Mouse (Mus musculus) lung, postnatal 36 days (tissue): ENCODE results near the gene Ube2g1.
"Not testable (repeated sequence)": the region's sequence is repeated elsewhere in the genome, so short reads cannot be mapped to it uniquely, and the experiment has no call there.

ENCODE experiments used
- DNase-seq: peaks from one replicate; pipeline ENCODE4 v3.0.0; 2022; ENCODE audit warnings: mixed read lengths

The Ube2g1 gene

GRCm38 (mm10) chr11:72695025-72695424 lies 87.9 kb downstream of the Ube2g1 start:
- DNase-seq: no peak

- DNase-seq: no peak
These were observed 89.4 kb downstream of the Ube2g1 start for GRCm38 (mm10) chr11:72696368-72696971.

- DNase-seq: no peak
These were observed 90.2 kb downstream of the Ube2g1 start for GRCm38 (mm10) chr11:72697323-72697722.

GRCm38 (mm10) chr11:72705111-72705510 lies 98.0 kb downstream of the Ube2g1 start:
- not testable (repeated sequence) for DNase-seq

GRCm38 (mm10) chr11:72712721-72713120 lies 105.6 kb downstream of the Ube2g1 start:
- no peak for DNase-seq

- no peak for DNase-seq
These were observed 111.1 kb downstream of the Ube2g1 start for GRCm38 (mm10) chr11:72718161-72718560.

DNA sequence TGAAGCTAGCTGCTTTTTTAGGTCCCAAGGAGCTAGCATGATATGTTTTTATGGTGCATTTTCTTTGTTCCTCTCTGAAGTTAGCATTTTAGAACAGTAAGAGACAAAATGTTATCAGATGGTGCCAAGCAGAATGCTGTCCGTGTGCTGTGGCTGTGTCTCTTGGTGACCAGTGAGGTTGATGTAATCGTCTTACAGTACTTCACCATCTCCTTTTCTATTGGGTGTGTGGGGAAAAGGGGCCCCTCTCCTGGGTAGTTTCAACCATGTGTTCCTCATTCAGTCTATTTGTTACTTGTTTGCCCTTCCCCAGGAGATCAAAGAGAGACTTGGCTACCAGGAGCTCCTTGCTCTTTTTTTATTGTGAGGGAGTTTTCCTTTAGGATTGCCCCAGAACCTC lies 116.1 kb downstream of the Ube2g1 start:
- DNase-seq: no peak

GRCm38 (mm10) chr11:72723871-72724270 lies 116.8 kb downstream of the Ube2g1 start:
- peak; percentile 39 for DNase-seq

- DNase-seq: peak; percentile 23
These were observed 118.9 kb downstream of the Ube2g1 start for GRCm38 (mm10) chr11:72726023-72726422.

GRCm38 (mm10) chr11:72733736-72734135 lies 126.7 kb downstream of the Ube2g1 start:
- DNase-seq: no peak

GRCm38 (mm10) chr11:72734840-72735518 lies 127.9 kb downstream of the Ube2g1 start:
- DNase-seq: no peak

- DNase-seq: no peak
These were observed 128.4 kb downstream of the Ube2g1 start for GRCm38 (mm10) chr11:72735519-72735860.
